18 mouse cellular contexts compared by ENCODE assay signal in the genomic region with DNA sequence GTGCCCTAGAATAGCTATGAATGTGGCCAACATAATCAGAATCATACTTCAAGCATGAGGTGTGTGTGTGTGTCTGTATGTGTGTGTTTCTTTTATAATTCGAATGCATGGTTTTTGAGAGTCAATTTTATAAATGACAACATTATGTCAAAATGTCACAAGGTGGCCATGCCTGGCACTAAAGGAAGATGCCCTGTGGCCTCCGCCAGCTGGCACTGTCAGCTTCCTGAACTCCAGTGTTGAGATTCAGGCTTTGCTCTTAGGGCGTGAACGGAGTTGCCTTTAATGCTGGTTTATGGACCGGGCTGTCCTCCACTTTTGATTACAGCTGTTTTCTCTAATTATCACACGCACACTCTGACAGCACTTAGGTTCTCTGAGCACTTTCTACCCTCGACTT.
"Had no signal": no experiment of that assay in that cellular context is flagged by ENCODE, and none has a peak within 500 bp of the region (broad histone marks: within the 10 kb centered on the region; RNA-seq: fewer than 3 reads in every experiment).

No protein-coding gene starts in this region.

- H3K27ac ChIP-seq: layer of hippocampus, adult 2 months; liver, embryonic 13.5 days; macrophage; midbrain, embryonic 12.5 days; midbrain, embryonic 15.5 days; neural tube, embryonic 12.5 days; neural tube, embryonic 15.5 days; stomach, postnatal 0 days had no signal

- DNase-seq: kidney, postnatal 25 days; layer of hippocampus, adult 9-11 months; liver, embryonic 13.5 days; lung, embryonic 14.5 days; right cerebral cortex, adult 18-20 months; right cerebral cortex, postnatal 14 days; right cerebral cortex, postnatal 4 days; thymus, adult 2 months; thymus, postnatal 14 days; thymus, postnatal 4 days had no signal

- H3K4me1 ChIP-seq: liver, embryonic 13.5 days; midbrain, embryonic 15.5 days; neural tube, embryonic 12.5 days had no signal

- H3K4me3 ChIP-seq: layer of hippocampus, adult 2 months; liver, embryonic 13.5 days; midbrain, embryonic 12.5 days; midbrain, embryonic 15.5 days; neural tube, embryonic 12.5 days; neural tube, embryonic 15.5 days had no signal

- H3K27me3 ChIP-seq: liver, embryonic 13.5 days; midbrain, embryonic 15.5 days; neural tube, embryonic 12.5 days had no signal

- ATAC-seq: lung, postnatal 0 days; midbrain, embryonic 15.5 days had no signal
